Mouse (Mus musculus): Measurements from ENCODE around the gene Rwdd2b. TPM values are rescaled to one million over a fixed set of nuclear protein-coding genes. Genes with fewer than 3 reads are reported as not detected.

Gene Rwdd2b
- total and polyA plus RNA-seq, 3 experiments: 11.3 to 17.2 TPM; not detected in 1

Other genes with a start within 250 kb of the Rwdd2b start
- 14.4 and 16.1 TPM in 2 replicates for gene N6amt1, start 86.4 kb downstream of the Rwdd2b start, total RNA-seq (2012; rRNA removed)
- 10 to 100 TPM in 1 of 2 experiments, not detected in 1; 24.6 TPM for gene N6amt1, start 86.4 kb downstream of the Rwdd2b start, polyA plus RNA-seq (2012; ENCODE audit: insufficient read depth in 1 of 2, insufficient read length in 2 of 2, low read depth in 1 of 2, low replicate concordance in 2 of 2, missing spikeins in 1 of 2)
- gene Ltn1, start 8.0 kb downstream of the Rwdd2b start, total RNA-seq (2012; rRNA removed): 16.0 and 16.4 TPM in 2 replicates
- gene Ltn1, start 8.0 kb downstream of the Rwdd2b start, polyA plus RNA-seq (2012; ENCODE audit: insufficient read depth in 1 of 2, insufficient read length in 2 of 2, low read depth in 1 of 2, low replicate concordance in 2 of 2, missing spikeins in 1 of 2): 10 to 100 TPM; 22.3 to 55.9 TPM
- 75.7 and 76.4 TPM in 2 replicates for gene Usp16, start 14.1 kb upstream of the Rwdd2b start, total RNA-seq (2012; rRNA removed)
- gene Usp16, start 14.1 kb upstream of the Rwdd2b start, polyA plus RNA-seq (2012; ENCODE audit: insufficient read depth in 1 of 2, insufficient read length in 2 of 2, low read depth in 1 of 2, low replicate concordance in 2 of 2, missing spikeins in 1 of 2): 100 to 1,000 TPM in 1 of 2 experiments, 10 to 100 TPM in 1; 66.6 to 256 TPM
- 393 and 428 TPM in 2 replicates for gene Cct8, start 55.3 kb upstream of the Rwdd2b start, total RNA-seq (2012; rRNA removed)
- 1,000 to 10,000 TPM in 1 of 2 experiments, 100 to 1,000 TPM in 1; 812 to 1,102 TPM for gene Cct8, start 55.3 kb upstream of the Rwdd2b start, polyA plus RNA-seq (2012; ENCODE audit: insufficient read depth in 1 of 2, insufficient read length in 2 of 2, low read depth in 1 of 2, low replicate concordance in 2 of 2, missing spikeins in 1 of 2)
- gene Map3k7cl, start 112.8 kb upstream of the Rwdd2b start, total RNA-seq (2012; rRNA removed): not detected in 2 replicates
- not detected for gene Map3k7cl, start 112.8 kb upstream of the Rwdd2b start, polyA plus RNA-seq (2012; ENCODE audit: insufficient read depth in 1 of 2, insufficient read length in 2 of 2, low read depth in 1 of 2, low replicate concordance in 2 of 2, missing spikeins in 1 of 2)